Mouse (Mus musculus) spleen, embryonic (tissue): Measurements from ENCODE around the gene Atxn7l1.

Source experiments
- CTCF ChIA-PET: fragments of 350-600 bp; sonication (Branson Sonifier 250); formaldehyde crosslinking; loops from one replicate; lab custom pipeline; 2022; lab: Charles Lee

Gene Atxn7l1

GRCm38 (mm10) chr12:33147497-33148267, at the start of gene Atxn7l1:
Atxn7l1 (plus strand) TSS chr12:33147693.
- CTCF ChIA-PET: interaction anchor here (0.7 kb wide), 1 partner anchor 1296 kb away, joined by 7 read pairs; no protein-coding TSS in a partner anchor

GRCm38 (mm10) chr12:33101627-33102026, 45.9 kb upstream of the Atxn7l1 start:
- CTCF ChIA-PET: no interaction called here

GRCm38 (mm10) chr12:33102342-33103115, 45.0 kb upstream of the Atxn7l1 start:
- CTCF ChIA-PET: interaction anchor here (0.6 kb wide), 1 partner anchor 273 kb away, joined by 3 read pairs; no protein-coding TSS in a partner anchor

GRCm38 (mm10) chr12:33105724-33106123, 41.8 kb upstream of the Atxn7l1 start:
- CTCF ChIA-PET: interaction anchor here (0.6 to 0.7 kb wide), 2 partner anchors 10 to 54 kb away, joined by 3 to 10 read pairs; no protein-coding TSS in a partner anchor

GRCm38 (mm10) chr12:33106438-33107167, 40.9 kb upstream of the Atxn7l1 start:
- CTCF ChIA-PET: interaction anchor here (0.6 kb wide), 1 partner anchor 53 kb away, joined by 10 read pairs; no protein-coding TSS in a partner anchor

GRCm38 (mm10) chr12:33109531-33109930, 38.0 kb upstream of the Atxn7l1 start:
- CTCF ChIA-PET: no interaction called here

- CTCF ChIA-PET: interaction anchor here (0.7 kb wide), 1 partner anchor 18 kb away, joined by 3 read pairs; no protein-coding TSS in a partner anchor
These were observed 36.5 kb upstream of the Atxn7l1 start for GRCm38 (mm10) chr12:33110894-33111471.

- CTCF ChIA-PET: no interaction called here
These were observed 28.7 kb upstream of the Atxn7l1 start for GRCm38 (mm10) chr12:33118624-33119301.

GRCm38 (mm10) chr12:33125594-33126227, 21.8 kb upstream of the Atxn7l1 start:
- CTCF ChIA-PET: interaction anchor here (0.5 to 0.6 kb wide), 2 partner anchors 47 to 81 kb away, joined by 3 to 9 read pairs; no protein-coding TSS in a partner anchor

- CTCF ChIA-PET: no interaction called here
These were observed 21.2 kb upstream of the Atxn7l1 start for GRCm38 (mm10) chr12:33126243-33126642.

GRCm38 (mm10) chr12:33128121-33128520, 19.4 kb upstream of the Atxn7l1 start:
- CTCF ChIA-PET: interaction anchor here (0.6 kb wide), 1 partner anchor 209 kb away, joined by 3 read pairs; no protein-coding TSS in a partner anchor

GRCm38 (mm10) chr12:33128702-33129101, 18.8 kb upstream of the Atxn7l1 start:
- CTCF ChIA-PET: interaction anchor here (0.5 to 0.8 kb wide), 3 partner anchors 18 to 209 kb away, joined by 3 to 7 read pairs (median 3); no protein-coding TSS in a partner anchor

GRCm38 (mm10) chr12:33129410-33129809, 18.1 kb upstream of the Atxn7l1 start:
- CTCF ChIA-PET: interaction anchor here (0.6 to 2.0 kb wide), 3 partner anchors 12 to 299 kb away, joined by 3 to 10 read pairs (median 7); no protein-coding TSS in a partner anchor

GRCm38 (mm10) chr12:33130401-33130800, 17.1 kb upstream of the Atxn7l1 start:
- CTCF ChIA-PET: interaction anchor here (2.0 kb wide), 1 partner anchor 298 kb away, joined by 10 read pairs; no protein-coding TSS in a partner anchor

GRCm38 (mm10) chr12:33131796-33132195, 15.7 kb upstream of the Atxn7l1 start:
- CTCF ChIA-PET: no interaction called here

- CTCF ChIA-PET: no interaction called here
These were observed 9.6 kb upstream of the Atxn7l1 start for GRCm38 (mm10) chr12:33137857-33138256.

- CTCF ChIA-PET: no interaction called here
These were observed 8.4 kb upstream of the Atxn7l1 start for GRCm38 (mm10) chr12:33139083-33139482.

- CTCF ChIA-PET: no interaction called here
These were observed 3.0 kb upstream of the Atxn7l1 start for GRCm38 (mm10) chr12:33144456-33144855.

GRCm38 (mm10) chr12:33146622-33147433, 665 bp upstream of the Atxn7l1 start:
- CTCF ChIA-PET: no interaction called here
